Mouse (Mus musculus): ENCODE measurements around the gene Urm1. TPM values are rescaled to one million over a fixed set of nuclear protein-coding genes. Genes with fewer than 3 reads are reported as not detected.
A peak's percentile ranks its signal among the peaks of the same experiment; 100 is the strongest.

The Urm1 gene
- polyA plus RNA-seq, 1 experiment from 2014 or later = 24.6 TPM

DNA sequence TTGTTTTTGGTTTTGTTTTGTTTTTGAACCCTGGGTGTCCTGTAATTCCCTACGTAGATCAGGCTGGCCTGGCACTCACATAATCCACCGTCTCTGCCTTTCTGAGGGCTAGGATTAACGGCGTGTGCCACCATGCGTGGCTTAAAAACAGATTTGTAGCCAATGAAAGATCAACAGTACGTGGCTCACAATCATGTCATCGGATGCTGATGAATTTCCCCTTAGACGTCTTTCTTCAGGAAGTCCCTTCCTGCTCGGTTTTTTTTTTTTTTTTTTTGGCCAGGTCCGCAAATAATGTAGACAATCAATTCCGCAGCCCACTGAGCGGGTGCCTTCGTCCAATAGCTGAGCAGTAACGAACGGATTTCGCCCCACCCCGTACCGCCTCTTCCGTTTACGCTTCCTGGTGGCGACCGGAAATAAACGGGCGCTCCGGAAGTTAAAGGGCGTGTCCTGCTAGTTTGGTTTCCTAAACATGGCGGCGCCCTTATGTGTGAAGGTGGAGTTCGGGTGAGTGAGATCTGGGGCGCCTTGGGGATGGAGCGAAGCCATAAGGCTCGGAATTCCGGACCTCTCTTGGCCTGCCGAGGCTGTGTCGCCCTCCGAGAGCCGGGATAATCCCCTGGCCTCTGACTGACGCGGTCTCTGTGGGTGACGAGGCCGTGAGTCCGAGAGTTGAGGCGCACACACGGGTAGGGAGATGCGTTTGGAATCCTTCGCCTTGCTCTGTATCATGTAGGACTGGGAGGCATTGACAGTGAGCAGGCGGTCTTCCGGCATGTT is 7.2 kb downstream of the Urm1 start:
- Histone ChIP-seq H3K27me3 (ENCODE audit: control insufficient read depth, insufficient read depth, low read length) (no peaks in the 10 kb centered on the region), H3K9me3 (ENCODE audit: control insufficient read depth, low read length) (no peaks in the 10 kb centered on the region), H3K4me2 (replicated peaks) (peak overlapping the region; percentile 76), H3K27ac (peak overlapping the region; percentile 95), H3K4me3 (replicated peaks; ENCODE audit: low read length) (peak overlapping the region; percentile 74), H3K4me1 (replicated peaks; ENCODE audit: control insufficient read depth, insufficient read depth, low read length) (peaks cover 4% of the 10 kb centered on the region), H3K36me3 (replicated peaks; ENCODE audit: control insufficient read depth, insufficient read depth) (no peaks in the 10 kb centered on the region), H3K9ac (peak overlapping the region; percentile 78)
- DNase-seq (ENCODE audit: low spot score) (peak; percentile 98), ATAC-seq (ENCODE audit: low FRiP score) (peak; percentile 96)
- WGBS = under 1% methylated on average over 48 of the region's 48 CpGs

GRCm38 (mm10) chr2:29827709-29828024 is 7.8 kb downstream of the Urm1 start:
- Histone ChIP-seq H3K9me3 (ENCODE audit: control insufficient read depth, low read length) (no peaks in the 10 kb centered on the region), H3K4me3 (replicated peaks; ENCODE audit: low read length) (peak overlapping the region; percentile 74), H3K36me3 (replicated peaks; ENCODE audit: control insufficient read depth, insufficient read depth) (peaks cover 2% of the 10 kb centered on the region; the same call in 1 of the 2 replicates), H3K9ac (peak overlapping the region; percentile 71), H3K27me3 (ENCODE audit: control insufficient read depth, insufficient read depth, low read length) (no peaks in the 10 kb centered on the region), H3K27ac (no peak overlapping the region), H3K4me2 (replicated peaks) (peak overlapping the region; percentile 76), H3K4me1 (replicated peaks; ENCODE audit: control insufficient read depth, insufficient read depth, low read length) (peaks cover 4% of the 10 kb centered on the region)
- no peak for ATAC-seq (ENCODE audit: low FRiP score)
- 5% methylated on average over 12 of the region's 12 CpGs for WGBS
- no peak for DNase-seq (ENCODE audit: low spot score)

DNA sequence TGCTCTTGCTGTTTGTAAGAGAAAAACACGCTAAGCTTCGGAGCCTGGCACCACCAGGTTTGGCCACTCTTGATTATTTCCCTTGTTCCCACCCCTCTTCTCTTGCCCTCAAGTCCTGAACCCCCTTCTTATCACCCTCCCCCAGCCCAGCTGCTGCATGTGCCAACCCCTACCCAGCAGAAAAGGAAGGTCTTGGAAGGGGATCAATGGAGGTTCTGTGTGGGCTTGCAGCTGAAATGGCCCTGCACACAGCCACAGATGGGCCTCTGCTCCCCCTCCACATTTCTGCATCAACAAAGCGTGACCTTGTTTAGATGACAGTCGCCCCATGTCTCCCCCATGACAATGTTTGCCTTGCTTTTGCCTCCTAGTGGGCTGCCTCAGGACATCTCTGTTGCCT is 11.2 kb downstream of the Urm1 start:
- no peak overlapping the region for H3K9ac ChIP-seq
- H3K9me3 ChIP-seq (ENCODE audit: control insufficient read depth, low read length) = no peaks in the 10 kb centered on the region

GRCm38 (mm10) chr2:29833796-29834195 is 13.9 kb downstream of the Urm1 start:
- H3K4me2 ChIP-seq (replicated peaks) = no peak overlapping the region
- no peaks in the 10 kb centered on the region for H3K9me3 ChIP-seq (ENCODE audit: control insufficient read depth, low read length)
- WGBS = 95% methylated on average over 5 of the region's 5 CpGs
- ATAC-seq (ENCODE audit: low FRiP score) = no peak
- no peak for DNase-seq (ENCODE audit: low spot score)
- H3K27ac ChIP-seq = no peak overlapping the region
- no peaks in the 10 kb centered on the region for H3K4me1 ChIP-seq (replicated peaks; ENCODE audit: control insufficient read depth, insufficient read depth, low read length)
- no peak overlapping the region for H3K9ac ChIP-seq
- no peak overlapping the region for H3K4me3 ChIP-seq (replicated peaks; ENCODE audit: low read length)
- H3K27me3 ChIP-seq (ENCODE audit: control insufficient read depth, insufficient read depth, low read length) = no peaks in the 10 kb centered on the region
- H3K36me3 ChIP-seq (replicated peaks; ENCODE audit: control insufficient read depth, insufficient read depth) = peaks cover 18% of the 10 kb centered on the region

More for the DNA sequence above, 11.2 kb downstream of the Urm1 start:
- H3K4me1 ChIP-seq (replicated peaks; ENCODE audit: control insufficient read depth, insufficient read depth, low read length) = peaks cover 3% of the 10 kb centered on the region
- no peak overlapping the region for H3K4me2 ChIP-seq (replicated peaks)
- DNase-seq (ENCODE audit: low spot score) (no peak), ATAC-seq (ENCODE audit: low FRiP score) (no peak)
- no peaks in the 10 kb centered on the region for H3K27me3 ChIP-seq (ENCODE audit: control insufficient read depth, insufficient read depth, low read length)
- 89% methylated on average over 4 of the region's 4 CpGs for WGBS
- H3K36me3 ChIP-seq (replicated peaks; ENCODE audit: control insufficient read depth, insufficient read depth) = peaks cover 14% of the 10 kb centered on the region
- no peak overlapping the region for H3K4me3 ChIP-seq (replicated peaks; ENCODE audit: low read length)
- H3K27ac ChIP-seq = no peak overlapping the region

DNA sequence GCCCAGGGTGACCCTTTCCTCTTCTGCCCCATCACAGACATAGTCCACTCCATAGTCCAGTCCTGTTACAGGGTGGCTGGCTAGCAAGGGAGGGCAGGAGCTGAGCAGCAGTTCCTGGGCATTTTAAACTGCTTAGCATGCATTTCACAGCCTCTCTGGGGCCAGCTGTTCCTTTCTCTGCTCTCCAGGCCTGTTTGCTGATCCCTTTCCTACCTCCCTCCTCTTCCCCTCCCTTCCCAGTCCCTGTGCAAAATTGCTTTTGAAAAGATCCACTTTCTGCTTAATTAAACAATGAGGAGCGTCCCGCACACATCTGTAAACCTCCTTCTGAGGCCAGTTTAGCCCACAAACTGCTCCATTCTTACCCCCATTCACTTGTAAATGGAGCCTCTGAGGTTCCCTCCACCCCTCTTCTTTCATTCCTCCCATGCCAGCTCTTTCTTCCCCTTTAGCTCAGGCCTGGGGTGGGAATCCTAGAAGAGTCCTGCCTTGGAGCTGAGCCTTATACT is 15.6 kb downstream of the Urm1 start:
- peaks cover 15% of the 10 kb centered on the region for H3K4me1 ChIP-seq (replicated peaks; ENCODE audit: control insufficient read depth, insufficient read depth, low read length)
- H3K4me3 ChIP-seq (replicated peaks; ENCODE audit: low read length) = no peak overlapping the region
- peaks cover 18% of the 10 kb centered on the region for H3K36me3 ChIP-seq (replicated peaks; ENCODE audit: control insufficient read depth, insufficient read depth)
- peak overlapping the region; percentile 34 for H3K27ac ChIP-seq
- DNase-seq (ENCODE audit: low spot score) (no peak), ATAC-seq (ENCODE audit: low FRiP score) (peak; percentile 34; the same call in 1 of the 2 replicates)
- no peaks in the 10 kb centered on the region for H3K9me3 ChIP-seq (ENCODE audit: control insufficient read depth, low read length)
- no peak overlapping the region for H3K4me2 ChIP-seq (replicated peaks)
- H3K27me3 ChIP-seq (ENCODE audit: control insufficient read depth, insufficient read depth, low read length) = no peaks in the 10 kb centered on the region
- peak overlapping the region; percentile 3 for H3K9ac ChIP-seq
- WGBS = 9% methylated on average over 2 of the region's 2 CpGs

- Histone ChIP-seq H3K27me3 (ENCODE audit: control insufficient read depth, insufficient read depth, low read length) (no peaks in the 10 kb centered on the region), H3K4me1 (replicated peaks; ENCODE audit: control insufficient read depth, insufficient read depth, low read length) (peaks cover 36% of the 10 kb centered on the region), H3K9ac (no peak overlapping the region), H3K9me3 (ENCODE audit: control insufficient read depth, low read length) (no peaks in the 10 kb centered on the region), H3K36me3 (replicated peaks; ENCODE audit: control insufficient read depth, insufficient read depth) (peaks cover 25% of the 10 kb centered on the region), H3K4me2 (replicated peaks) (no peak overlapping the region), H3K4me3 (replicated peaks; ENCODE audit: low read length) (no peak overlapping the region), H3K27ac (peak overlapping the region; percentile 67)
- ATAC-seq (ENCODE audit: low FRiP score) (peak; percentile 52), DNase-seq (ENCODE audit: low spot score) (peak; percentile 27)
- 13% methylated on average over 4 of the region's 4 CpGs for WGBS
Measured at GRCm38 (mm10) chr2:29839460-29839859, 19.6 kb downstream of the Urm1 start.

DNA sequence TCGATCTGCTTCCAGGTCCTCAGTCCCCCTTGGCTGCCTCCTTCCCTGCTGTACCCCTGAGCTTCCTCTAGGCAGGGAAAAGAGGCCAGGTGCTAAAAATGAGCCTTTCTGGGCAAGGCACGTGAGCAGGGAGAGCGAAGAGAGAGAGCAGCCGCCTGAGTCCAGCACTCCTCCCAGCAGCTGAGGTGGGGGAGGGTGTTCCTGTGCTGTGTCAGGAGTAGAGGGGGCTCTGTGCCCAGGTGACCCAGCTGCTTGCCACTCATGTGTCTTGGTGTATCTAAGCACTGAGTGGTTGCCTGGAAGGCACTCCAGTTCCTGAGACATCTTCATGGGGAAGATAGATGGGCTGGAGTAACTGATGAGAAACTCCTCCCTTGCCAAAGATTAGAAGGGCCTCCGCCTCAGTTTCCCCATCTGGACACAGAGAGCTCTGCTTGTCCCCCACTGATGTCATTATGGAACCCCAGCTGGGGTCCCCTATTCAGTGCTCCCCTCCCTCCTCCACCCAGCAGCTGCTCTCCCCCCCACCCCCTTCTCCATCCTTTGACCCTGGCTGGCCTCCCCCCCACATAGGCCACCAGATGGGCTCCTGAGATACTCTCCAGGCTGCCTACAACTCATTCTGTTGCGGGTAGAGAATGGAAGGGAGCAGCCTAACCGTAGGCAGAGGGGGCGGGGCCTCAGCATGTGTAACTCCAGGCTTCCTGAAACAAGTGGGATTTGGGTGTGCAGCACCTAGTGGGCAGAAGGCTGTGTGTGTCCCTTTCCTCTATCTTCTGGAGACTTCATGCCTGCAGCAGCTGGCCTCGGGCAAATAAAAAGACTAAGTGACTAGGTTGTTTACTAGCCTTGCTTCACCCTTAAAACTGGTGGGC is 23.6 kb downstream of the Urm1 start:
- Histone ChIP-seq H3K4me3 (replicated peaks; ENCODE audit: low read length) (no peak overlapping the region), H3K27ac (peak overlapping the region; percentile 88), H3K9ac (peak overlapping the region; percentile 95; the same call in 1 of the 2 replicates), H3K4me2 (replicated peaks) (peak overlapping the region; percentile 78; the same call in 1 of the 2 replicates), H3K4me1 (replicated peaks; ENCODE audit: control insufficient read depth, insufficient read depth, low read length) (peaks cover 51% of the 10 kb centered on the region), H3K27me3 (ENCODE audit: control insufficient read depth, insufficient read depth, low read length) (no peaks in the 10 kb centered on the region), H3K9me3 (ENCODE audit: control insufficient read depth, low read length) (no peaks in the 10 kb centered on the region), H3K36me3 (replicated peaks; ENCODE audit: control insufficient read depth, insufficient read depth) (peaks cover 22% of the 10 kb centered on the region)
- 19% methylated on average over 9 of the region's 9 CpGs for WGBS
- DNase-seq (ENCODE audit: low spot score) (no peak), ATAC-seq (ENCODE audit: low FRiP score) (0 out of 2 replicates have a peak, but pooled peaks have one; percentile 19)

GRCm38 (mm10) chr2:29844115-29844514 is 24.2 kb downstream of the Urm1 start:
- Histone ChIP-seq H3K4me3 (replicated peaks; ENCODE audit: low read length) (no peak overlapping the region), H3K9ac (peak overlapping the region; percentile 95), H3K27me3 (ENCODE audit: control insufficient read depth, insufficient read depth, low read length) (no peaks in the 10 kb centered on the region), H3K36me3 (replicated peaks; ENCODE audit: control insufficient read depth, insufficient read depth) (peaks cover 22% of the 10 kb centered on the region), H3K9me3 (ENCODE audit: control insufficient read depth, low read length) (no peaks in the 10 kb centered on the region), H3K27ac (peak overlapping the region; percentile 88), H3K4me1 (replicated peaks; ENCODE audit: control insufficient read depth, insufficient read depth, low read length) (peaks cover 49% of the 10 kb centered on the region), H3K4me2 (replicated peaks) (peak overlapping the region; percentile 78)
- DNase-seq (ENCODE audit: low spot score) (no peak), ATAC-seq (ENCODE audit: low FRiP score) (no peak)
- 35% methylated on average over 2 of the region's 2 CpGs for WGBS

GRCm38 (mm10) chr2:29844661-29845060 is 24.8 kb downstream of the Urm1 start:
- DNase-seq (ENCODE audit: low spot score) = no peak
- peak overlapping the region; percentile 88 for H3K27ac ChIP-seq
- H3K4me2 ChIP-seq (replicated peaks) = peak overlapping the region; percentile 78
- no peaks in the 10 kb centered on the region for H3K9me3 ChIP-seq (ENCODE audit: control insufficient read depth, low read length)
- WGBS = 10% methylated on average over 3 of the region's 3 CpGs
- H3K4me1 ChIP-seq (replicated peaks; ENCODE audit: control insufficient read depth, insufficient read depth, low read length) = peaks cover 49% of the 10 kb centered on the region
- no peak for ATAC-seq (ENCODE audit: low FRiP score)
- no peaks in the 10 kb centered on the region for H3K27me3 ChIP-seq (ENCODE audit: control insufficient read depth, insufficient read depth, low read length)
- peak overlapping the region; percentile 69 for H3K4me3 ChIP-seq (replicated peaks; ENCODE audit: low read length)
- H3K9ac ChIP-seq = peak overlapping the region; percentile 95
- H3K36me3 ChIP-seq (replicated peaks; ENCODE audit: control insufficient read depth, insufficient read depth) = peaks cover 22% of the 10 kb centered on the region
